Mouse (Mus musculus) T-cell, adult 66 days (primary cell): ENCODE data around the gene Olfr951. TPM values are rescaled to one million over a fixed set of nuclear protein-coding genes. Genes with fewer than 3 reads are reported as not detected.

ENCODE experiments used
- total RNA-seq, 2 experiments: library from RNA; stranded (reverse); gene quantifications; 3 replicates in 1 of 2; 4 replicates in 1 of 2; pipeline ENCODE4 v1.2.4; 2023

The Olfr951 gene
- not detected for total RNA-seq

GRCm38 (mm10) chr9:39387110-39387509 lies at the start of gene Olfr951:
Olfr951 (plus strand) TSS chr9:39387410.

GRCm38 (mm10) chr9:39427048-39427447 lies 39.8 kb downstream of the Olfr951 start, which contains the start of gene Olfr952:
Olfr952 (minus strand) TSS chr9:39427148.

Other genes starting within 250 kb of the Olfr951 start
- not detected for gene Olfr943, start 221.1 kb upstream of the Olfr951 start, total RNA-seq
- not detected for gene Olfr944, start 185.5 kb upstream of the Olfr951 start, total RNA-seq
- gene Olfr1537, start 137.4 kb upstream of the Olfr951 start, total RNA-seq = not detected
- not detected for gene Olfr945, start 110.6 kb upstream of the Olfr951 start, total RNA-seq
- gene Olfr948, start 61.4 kb upstream of the Olfr951 start, total RNA-seq = not detected
- not detected for gene Olfr952, start 39.7 kb downstream of the Olfr951 start, total RNA-seq
- gene Olfr954, start 69.3 kb downstream of the Olfr951 start, total RNA-seq = not detected
- gene Olfr955, start 84.5 kb downstream of the Olfr951 start, total RNA-seq = not detected
- gene Olfr44, start 106.6 kb downstream of the Olfr951 start, total RNA-seq = not detected
- not detected for gene Olfr957, start 128.4 kb downstream of the Olfr951 start, total RNA-seq
- gene Olfr958, start 166.6 kb downstream of the Olfr951 start, total RNA-seq = not detected
- not detected for gene Olfr959, start 188.2 kb downstream of the Olfr951 start, total RNA-seq
- not detected for gene AW551984, start 217.0 kb downstream of the Olfr951 start, total RNA-seq
- gene Olfr148, start 223.2 kb downstream of the Olfr951 start, total RNA-seq = not detected
- not detected for gene Olfr960, start 234.0 kb downstream of the Olfr951 start, total RNA-seq